Mouse (Mus musculus) T-cell, adult 2 months (primary cell): ENCODE measurements around the gene Foxd4.

Experiments
- DNase-seq: peaks from one replicate; pipeline ENCODE4 v3.0.0; 2022; ENCODE audit warnings: low spot score

Foxd4 gene

GRCm38 (mm10) chr19:24900581-24901220, at the start of gene Foxd4:
TSS of gene Foxd4 (minus strand) at chr19:24901197.
- DNase-seq, result no peak

- DNase-seq, result no peak
Measured at GRCm38 (mm10) chr19:24945521-24946262, 44.7 kb upstream of the Foxd4 start.

GRCm38 (mm10) chr19:24937084-24937483, 36.1 kb upstream of the Foxd4 start:
- DNase-seq, result no peak

GRCm38 (mm10) chr19:24929041-24929440, 28.0 kb upstream of the Foxd4 start:
- no peak for DNase-seq

GRCm38 (mm10) chr19:24920866-24921265, 19.9 kb upstream of the Foxd4 start:
- no peak for DNase-seq

- no peak for DNase-seq
Measured at GRCm38 (mm10) chr19:24908385-24909155, 7.6 kb upstream of the Foxd4 start.

- DNase-seq, result no peak
Measured at GRCm38 (mm10) chr19:24907655-24908054, 6.7 kb upstream of the Foxd4 start.

- no peak for DNase-seq
Measured at GRCm38 (mm10) chr19:24902821-24903220, 1.8 kb upstream of the Foxd4 start.

GRCm38 (mm10) chr19:24902256-24902655, 1.3 kb upstream of the Foxd4 start:
- DNase-seq, result no peak

GRCm38 (mm10) chr19:24901666-24902065, 669 bp upstream of the Foxd4 start:
- no peak for DNase-seq

- no peak for DNase-seq
Measured at GRCm38 (mm10) chr19:24899578-24900544, 1.1 kb downstream of the Foxd4 start.

- no peak for DNase-seq
Measured at GRCm38 (mm10) chr19:24898737-24899577, 2.0 kb downstream of the Foxd4 start.

GRCm38 (mm10) chr19:24897896-24898736, 2.9 kb downstream of the Foxd4 start:
- DNase-seq, result no peak

- no peak for DNase-seq
Measured at GRCm38 (mm10) chr19:24897006-24897895, 3.7 kb downstream of the Foxd4 start.

- DNase-seq, result no peak
Measured at GRCm38 (mm10) chr19:24896536-24896935, 4.5 kb downstream of the Foxd4 start.

GRCm38 (mm10) chr19:24886888-24887287, 14.1 kb downstream of the Foxd4 start:
- DNase-seq, result no peak

GRCm38 (mm10) chr19:24885504-24885903, 15.5 kb downstream of the Foxd4 start:
- DNase-seq, result peak; percentile 14

GRCm38 (mm10) chr19:24881237-24881636, 19.8 kb downstream of the Foxd4 start:
- DNase-seq, result no peak
